Mouse (Mus musculus): ENCODE measurements around the gene Gsg1. TPM values are rescaled to one million over a fixed set of nuclear protein-coding genes. Genes with fewer than 3 reads are reported as not detected.

The Gsg1 gene
- polyA plus RNA-seq, 1 experiment from 2014 or later: 0.33 TPM

- no peaks in the 10 kb centered on the region for H3K27me3 ChIP-seq (replicated peaks; ENCODE audit: control insufficient read depth, insufficient read depth, low read length)
- no peak for ATAC-seq
- H3K4me2 ChIP-seq (ENCODE audit: low read depth, low read length): no peak overlapping the region
- no peak overlapping the region for H3K27ac ChIP-seq (ENCODE audit: low read length)
- H3K9ac ChIP-seq (ENCODE audit: low read depth, low read length): no peak overlapping the region
- 56% methylated on average over 4 of the region's 4 CpGs for WGBS
- no peaks in the 10 kb centered on the region for H3K36me3 ChIP-seq (ENCODE audit: control insufficient read depth, insufficient read depth, low read length)
- H3K4me3 ChIP-seq (ENCODE audit: low read length): no peak overlapping the region
- H3K9me3 ChIP-seq (ENCODE audit: control insufficient read depth, low read length): no peaks in the 10 kb centered on the region
- no peaks in the 10 kb centered on the region; the same call in 1 of the 2 replicates for H3K4me1 ChIP-seq (ENCODE audit: control insufficient read depth, insufficient read depth, low read length)
Observed at GRCm38 (mm10) chr6:135193733-135194132, 60.4 kb downstream of the Gsg1 start.

DNA sequence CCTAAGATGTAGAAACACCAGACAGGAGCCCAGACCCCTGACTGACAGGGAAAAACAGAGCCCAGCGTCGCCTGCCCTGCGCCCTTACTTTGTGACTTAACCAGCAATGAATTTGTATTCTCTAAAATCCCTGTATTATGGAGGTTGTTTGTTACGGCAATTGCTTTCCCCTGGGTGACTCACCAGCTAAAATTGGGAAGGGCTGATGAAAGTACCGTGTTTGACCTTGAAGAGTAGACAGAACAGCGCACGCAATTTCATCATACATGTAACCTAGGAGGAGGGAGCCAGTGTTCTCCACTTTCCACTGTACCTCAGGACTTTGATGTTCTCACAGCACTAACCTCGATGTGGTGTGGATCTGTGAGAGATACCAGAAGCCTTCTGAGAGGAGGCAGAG lies 61.2 kb downstream of the Gsg1 start:
- no peaks in the 10 kb centered on the region for H3K9me3 ChIP-seq (ENCODE audit: control insufficient read depth, low read length)
- H3K27me3 ChIP-seq (replicated peaks; ENCODE audit: control insufficient read depth, insufficient read depth, low read length): no peaks in the 10 kb centered on the region
- 80% methylated on average over 8 of the region's 8 CpGs for WGBS
- no peak overlapping the region for H3K4me2 ChIP-seq (ENCODE audit: low read depth, low read length)
- ATAC-seq: no peak
- no peak overlapping the region for H3K4me3 ChIP-seq (ENCODE audit: low read length)
- no peak overlapping the region for H3K27ac ChIP-seq (ENCODE audit: low read length)
- H3K4me1 ChIP-seq (ENCODE audit: control insufficient read depth, insufficient read depth, low read length): no peaks in the 10 kb centered on the region; the same call in 1 of the 2 replicates
- H3K36me3 ChIP-seq (ENCODE audit: control insufficient read depth, insufficient read depth, low read length): no peaks in the 10 kb centered on the region
- H3K9ac ChIP-seq (ENCODE audit: low read depth, low read length): no peak overlapping the region

DNA sequence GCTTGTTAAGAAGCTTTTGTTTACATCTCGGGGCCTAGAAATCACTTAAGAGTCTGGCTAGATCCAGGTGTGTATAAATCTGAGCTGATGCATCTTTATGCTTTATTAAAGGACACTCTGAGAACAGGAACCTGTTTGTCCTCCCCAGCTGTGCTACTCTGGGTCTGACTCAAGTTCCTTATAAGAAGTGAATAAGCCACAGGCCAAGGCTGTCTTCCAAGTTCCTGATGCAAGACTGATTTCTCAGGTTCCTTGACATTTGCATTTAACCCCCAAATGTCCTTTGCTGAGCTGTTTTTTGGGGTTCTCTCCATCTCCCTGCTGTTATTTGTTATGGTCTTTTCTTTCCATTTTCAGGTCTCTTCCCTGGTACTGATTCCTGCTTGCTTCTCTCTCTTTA lies 62.2 kb downstream of the Gsg1 start:
- Histone ChIP-seq H3K4me2 (ENCODE audit: low read depth, low read length) (no peak overlapping the region), H3K36me3 (ENCODE audit: control insufficient read depth, insufficient read depth, low read length) (no peaks in the 10 kb centered on the region), H3K9ac (ENCODE audit: low read depth, low read length) (no peak overlapping the region), H3K27me3 (replicated peaks; ENCODE audit: control insufficient read depth, insufficient read depth, low read length) (no peaks in the 10 kb centered on the region), H3K4me1 (ENCODE audit: control insufficient read depth, insufficient read depth, low read length) (no peaks in the 10 kb centered on the region), H3K4me3 (ENCODE audit: low read length) (no peak overlapping the region), H3K9me3 (ENCODE audit: control insufficient read depth, low read length) (no peaks in the 10 kb centered on the region), H3K27ac (ENCODE audit: low read length) (no peak overlapping the region)
- no peak for ATAC-seq
- 69% methylated on average over 1 of the region's 1 CpGs for WGBS

GRCm38 (mm10) chr6:135190122-135190521 lies 64.0 kb downstream of the Gsg1 start:
- ATAC-seq: no peak
- Histone ChIP-seq H3K9ac (ENCODE audit: low read depth, low read length) (no peak overlapping the region), H3K4me1 (ENCODE audit: control insufficient read depth, insufficient read depth, low read length) (no peaks in the 10 kb centered on the region), H3K4me2 (ENCODE audit: low read depth, low read length) (no peak overlapping the region), H3K4me3 (ENCODE audit: low read length) (no peak overlapping the region), H3K36me3 (ENCODE audit: control insufficient read depth, insufficient read depth, low read length) (no peaks in the 10 kb centered on the region), H3K9me3 (ENCODE audit: control insufficient read depth, low read length) (no peaks in the 10 kb centered on the region), H3K27ac (ENCODE audit: low read length) (no peak overlapping the region), H3K27me3 (replicated peaks; ENCODE audit: control insufficient read depth, insufficient read depth, low read length) (no peaks in the 10 kb centered on the region)
- WGBS: 82% methylated on average over 6 of the region's 6 CpGs

DNA sequence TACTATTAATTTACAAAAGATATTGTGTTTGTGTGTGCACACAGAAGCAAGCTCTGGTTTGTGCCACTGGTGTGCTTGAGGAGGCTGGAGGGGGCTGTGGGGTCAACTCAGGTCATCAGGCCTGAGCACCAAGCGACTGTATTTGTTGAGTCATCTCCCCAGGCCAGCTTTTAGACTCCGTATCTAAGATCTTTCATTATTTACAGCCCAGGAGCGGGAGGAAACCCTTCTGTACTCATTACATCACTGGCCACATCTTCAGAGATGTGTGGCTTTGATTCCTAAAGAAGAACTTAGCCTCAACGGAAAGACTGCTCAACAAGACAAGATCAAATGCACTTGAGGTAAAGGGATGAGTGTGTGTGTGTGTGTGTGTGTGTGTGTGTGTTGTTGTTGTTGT lies 65.5 kb downstream of the Gsg1 start:
- no peak for ATAC-seq
- peaks cover 2% of the 10 kb centered on the region; the same call in 1 of the 2 replicates for H3K4me1 ChIP-seq (ENCODE audit: control insufficient read depth, insufficient read depth, low read length)
- H3K4me2 ChIP-seq (ENCODE audit: low read depth, low read length): no peak overlapping the region
- no peak overlapping the region for H3K9ac ChIP-seq (ENCODE audit: low read depth, low read length)
- WGBS: 51% methylated on average over 4 of the region's 4 CpGs
- H3K4me3 ChIP-seq (ENCODE audit: low read length): no peak overlapping the region
- no peaks in the 10 kb centered on the region for H3K9me3 ChIP-seq (ENCODE audit: control insufficient read depth, low read length)
- no peaks in the 10 kb centered on the region for H3K36me3 ChIP-seq (ENCODE audit: control insufficient read depth, insufficient read depth, low read length)
- H3K27ac ChIP-seq (ENCODE audit: low read length): no peak overlapping the region
- H3K27me3 ChIP-seq (replicated peaks; ENCODE audit: control insufficient read depth, insufficient read depth, low read length): no peaks in the 10 kb centered on the region

Other genes with a start within 250 kb of the Gsg1 start
- 82.3 and 95.1 TPM in 2 replicates for gene Ddx47, start 242.7 kb downstream of the Gsg1 start, polyA plus RNA-seq (2015; fragmentation: Nextera tagmentation; extraction: Ambion mirVana)
- gene Gprc5a, start 188.7 kb downstream of the Gsg1 start, polyA plus RNA-seq (2015; fragmentation: Nextera tagmentation; extraction: Ambion mirVana): 8.3 and 10.8 TPM in 2 replicates
- 0.10 TPM in 2 replicates for gene Gprc5d, start 136.1 kb downstream of the Gsg1 start, polyA plus RNA-seq (2015; fragmentation: Nextera tagmentation; extraction: Ambion mirVana)
- 36.9 and 37.6 TPM in 2 replicates for gene Fam234b, start 56.4 kb downstream of the Gsg1 start, polyA plus RNA-seq (2015; fragmentation: Nextera tagmentation; extraction: Ambion mirVana)
- gene Hebp1, start 56.3 kb downstream of the Gsg1 start, polyA plus RNA-seq (2015; fragmentation: Nextera tagmentation; extraction: Ambion mirVana): 74.0 and 83.9 TPM in 2 replicates
- gene Pbp2, start 56.1 kb upstream of the Gsg1 start, polyA plus RNA-seq (2015; fragmentation: Nextera tagmentation; extraction: Ambion mirVana): 0.10 and 0.11 TPM in 2 replicates
- gene Emp1, start 108.2 kb upstream of the Gsg1 start, polyA plus RNA-seq (2015; fragmentation: Nextera tagmentation; extraction: Ambion mirVana): 46.2 and 59.7 TPM in 2 replicates